Mouse (Mus musculus) liver, embryonic 11.5 days (tissue): Measurements from ENCODE around the gene Lrrn1. TPM values are rescaled to one million over a fixed set of nuclear protein-coding genes. Genes with fewer than 3 reads are reported as not detected.

Source experiments
- ATAC-seq: fragments of 200-750 bp; cut with Nextera tagmentation; replicated peaks from 2 replicates; pipeline ENCODE4 v1.8.0; 2017; ENCODE audit warnings: moderate number of reproducible peaks, mild to moderate bottlenecking, moderate TSS enrichment, moderate library complexity; ENCODE audit not compliant: low FRiP score
- DNase-seq: peaks from one replicate; pipeline ENCODE4 v3.0.0-alpha.2; 2017; ENCODE audit warnings: low spot score
- H3K27ac ChIP-seq: fragments of 300-500 bp; sonication (generic); 2 replicates; pipeline ENCODE4 v1.5.1; 2014; ENCODE audit warnings: mild to moderate bottlenecking, low read depth, low read length, control low read depth
- H3K27me3 ChIP-seq: fragments of 300-500 bp; sonication (generic); replicated peaks from 2 replicates; pipeline ENCODE4 v1.6.1; 2014; ENCODE audit warnings: low read length, mixed read lengths; ENCODE audit not compliant: control insufficient read depth, insufficient read depth
- H3K36me3 ChIP-seq: fragments of 300-500 bp; sonication (generic); 2 replicates; pipeline ENCODE4 v1.6.1; 2014; ENCODE audit warnings: mild to moderate bottlenecking, low read length, moderate library complexity, mixed read lengths; ENCODE audit not compliant: control insufficient read depth, insufficient read depth
- H3K4me1 ChIP-seq: fragments of 300-500 bp; sonication (generic); replicated peaks from 2 replicates; pipeline ENCODE4 v1.6.1; 2014; ENCODE audit warnings: low read length, mixed read lengths; ENCODE audit not compliant: control insufficient read depth, insufficient read depth
- H3K4me2 ChIP-seq: fragments of 300-500 bp; sonication (generic); 2 replicates; pipeline ENCODE4 v1.6.1; 2014; ENCODE audit warnings: mild to moderate bottlenecking, control low read depth, moderate library complexity
- H3K4me3 ChIP-seq: fragments of 300-500 bp; sonication (generic); 2 replicates; pipeline ENCODE4 v1.5.1; 2014; ENCODE audit warnings: low read depth, low read length, control low read depth
- H3K9ac ChIP-seq: fragments of 300-500 bp; sonication (generic); 2 replicates; pipeline ENCODE4 v1.6.1; 2014; ENCODE audit warnings: low read depth, low read length, control low read depth
- H3K9me3 ChIP-seq: fragments of 300-500 bp; sonication (generic); 2 replicates; pipeline ENCODE4 v1.6.1; 2016; ENCODE audit warnings: low read length, inconsistent platforms, mixed read lengths; ENCODE audit not compliant: control insufficient read depth
- WGBS: fragments of 180-500 bp; shearing (Covaris S2); extraction: QIAGEN DNeasy Blood & Tissue Kit; methylation state at CpG from one replicate; pipeline ENCODE4 v1.1.7; 2014; 5-methylcytosine and 5-hydroxymethylcytosine counted together
- polyA plus RNA-seq: library from polyadenylated mRNA; unstranded; fragments of >200 nt; fragmentation: Nextera tagmentation; extraction: Ambion mirVana; gene quantifications from 2 replicates; pipeline ENCODE4 v1.2.1, GENCODE M21; 2014

Lrrn1 gene
- polyA plus RNA-seq, 1 experiment from 2014 or later: 6.0 TPM

DNA sequence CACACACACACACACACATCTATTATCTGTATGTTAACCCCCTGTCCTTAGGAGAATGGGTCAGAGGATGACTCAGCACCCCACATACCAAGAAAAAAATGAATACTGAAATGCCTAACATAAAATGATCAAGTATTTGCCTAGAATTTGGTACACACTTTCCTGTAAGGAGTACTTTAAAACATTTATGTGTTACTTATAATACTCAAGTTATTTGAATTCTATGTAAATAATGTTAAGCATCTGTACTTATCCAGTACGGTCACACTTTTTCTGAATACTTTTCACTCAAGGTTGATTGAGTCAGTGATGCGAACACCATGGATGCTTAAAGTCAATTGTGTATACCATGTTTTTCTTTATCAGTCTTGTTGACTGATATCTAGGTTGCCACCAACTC, 32.7 kb downstream of the Lrrn1 start:
- 88% methylated on average over 2 of the region's 2 CpGs for WGBS
- no peaks in the 10 kb centered on the region for H3K36me3 ChIP-seq
- ATAC-seq: no peak

DNA sequence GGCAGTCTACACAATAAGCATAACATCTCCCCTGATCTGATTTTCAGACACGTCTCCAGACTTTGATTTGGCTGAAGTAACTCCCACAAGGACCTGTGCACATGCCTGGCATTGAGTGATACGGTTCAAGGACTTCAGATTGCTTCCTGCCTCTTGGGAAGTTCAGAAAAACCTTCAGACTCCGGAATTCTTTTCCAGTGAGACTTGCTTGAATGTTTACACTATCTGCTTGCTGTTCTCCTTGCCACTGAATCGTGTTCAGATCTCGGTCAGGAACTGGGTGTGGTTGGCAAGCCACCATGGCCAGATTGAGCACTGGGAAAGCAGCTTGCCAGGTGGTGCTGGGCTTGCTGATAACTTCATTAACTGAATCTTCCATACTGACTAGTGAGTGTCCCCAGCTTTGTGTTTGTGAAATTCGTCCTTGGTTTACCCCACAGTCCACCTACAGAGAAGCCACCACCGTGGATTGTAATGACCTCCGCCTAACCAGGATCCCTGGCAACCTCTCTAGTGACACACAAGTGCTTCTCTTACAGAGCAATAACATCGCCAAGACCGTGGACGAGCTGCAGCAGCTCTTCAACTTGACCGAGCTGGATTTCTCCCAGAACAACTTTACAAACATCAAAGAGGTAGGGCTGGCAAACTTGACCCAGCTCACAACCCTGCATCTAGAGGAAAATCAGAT, 37.5 kb downstream of the Lrrn1 start:
- Histone ChIP-seq H3K27me3 (no peaks in the 10 kb centered on the region), H3K9ac (no peak overlapping the region), H3K9me3 (no peaks in the 10 kb centered on the region), H3K4me3 (no peak overlapping the region), H3K4me1 (no peaks in the 10 kb centered on the region), H3K27ac (no peak overlapping the region), H3K4me2 (no peak overlapping the region), H3K36me3 (no peaks in the 10 kb centered on the region)
- ATAC-seq (no peak), DNase-seq (no peak)
- WGBS: 77% methylated on average over 12 of the region's 12 CpGs

More for the DNA sequence above, 32.7 kb downstream of the Lrrn1 start:
- DNase-seq: no peak
- Histone ChIP-seq H3K4me3 (no peak overlapping the region), H3K9ac (no peak overlapping the region), H3K4me2 (no peak overlapping the region), H3K27ac (no peak overlapping the region), H3K4me1 (no peaks in the 10 kb centered on the region), H3K9me3 (no peaks in the 10 kb centered on the region), H3K27me3 (no peaks in the 10 kb centered on the region)

DNA sequence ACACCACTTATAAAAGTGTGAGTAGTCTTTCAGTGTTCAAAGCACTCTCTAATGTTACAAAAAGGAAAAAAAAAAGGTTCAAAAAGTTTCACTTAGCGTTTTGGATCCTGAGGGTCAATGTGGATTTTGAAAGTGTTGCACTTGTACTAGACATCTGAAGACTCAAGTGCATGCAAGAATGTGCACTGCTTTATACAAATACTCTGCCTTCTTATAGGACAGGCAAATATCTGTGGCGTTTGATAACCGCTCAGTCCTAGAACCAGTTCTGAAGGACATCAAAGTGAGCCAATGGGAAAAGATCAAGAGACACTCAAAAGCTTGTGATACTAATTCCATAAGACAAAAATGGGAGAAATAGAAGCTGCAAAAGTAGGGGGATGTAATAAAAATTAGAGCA, 45.0 kb downstream of the Lrrn1 start:
- H3K4me3 ChIP-seq: no peak overlapping the region
- H3K27ac ChIP-seq: no peak overlapping the region
- H3K4me1 ChIP-seq: no peaks in the 10 kb centered on the region
- 88% methylated on average over 3 of the region's 3 CpGs for WGBS
- H3K4me2 ChIP-seq: no peak overlapping the region
- H3K36me3 ChIP-seq: no peaks in the 10 kb centered on the region
- no peaks in the 10 kb centered on the region for H3K9me3 ChIP-seq
- ATAC-seq (no peak), DNase-seq (no peak)
- H3K27me3 ChIP-seq: no peaks in the 10 kb centered on the region
- no peak overlapping the region for H3K9ac ChIP-seq

DNA sequence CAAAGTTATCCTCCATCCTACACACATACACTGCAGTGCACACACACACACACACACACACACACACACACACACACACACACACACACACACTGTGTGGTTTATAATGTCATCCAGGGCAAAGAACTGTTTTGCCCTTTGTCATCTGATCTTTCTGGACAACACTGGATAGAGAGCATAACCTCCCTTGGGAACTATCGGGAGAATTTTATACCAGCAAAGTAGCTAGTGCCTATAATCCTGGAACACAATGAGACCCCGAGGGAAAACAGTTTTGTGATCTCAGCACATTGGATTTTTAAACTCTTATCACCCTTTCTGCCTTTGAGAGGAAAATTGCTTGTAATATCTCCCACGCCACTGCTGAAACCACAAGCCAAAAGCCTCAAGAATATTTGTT, 45.8 kb downstream of the Lrrn1 start:
- 67% methylated on average over 3 of the region's 3 CpGs for WGBS
- no peaks in the 10 kb centered on the region for H3K9me3 ChIP-seq
- H3K4me1 ChIP-seq: no peaks in the 10 kb centered on the region
- no peak overlapping the region for H3K27ac ChIP-seq
- no peak for ATAC-seq
- no peaks in the 10 kb centered on the region for H3K27me3 ChIP-seq
- no peak overlapping the region for H3K4me3 ChIP-seq
- no peak overlapping the region for H3K9ac ChIP-seq
- no peak for DNase-seq
- H3K4me2 ChIP-seq: no peak overlapping the region
- H3K36me3 ChIP-seq: no peaks in the 10 kb centered on the region

DNA sequence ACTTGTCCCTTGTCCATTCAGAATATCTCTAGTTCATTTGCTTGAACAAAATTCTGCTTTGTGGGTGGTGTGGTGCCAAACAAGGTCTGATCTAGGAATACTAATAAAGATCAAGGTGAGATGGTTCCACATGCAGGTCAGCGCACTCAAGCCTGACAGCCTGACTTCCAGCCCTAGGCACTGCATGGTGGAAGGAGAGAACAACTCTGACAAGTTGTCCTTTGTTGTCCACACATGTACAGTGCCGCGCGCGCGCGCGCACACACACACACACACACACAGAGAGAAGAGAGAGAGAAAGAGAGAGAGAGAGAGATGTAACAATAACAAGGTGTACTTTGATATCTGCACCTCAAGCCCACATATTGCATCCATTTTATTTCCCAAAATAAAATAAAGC, 47.7 kb downstream of the Lrrn1 start:
- no peak overlapping the region for H3K4me3 ChIP-seq
- no peak for ATAC-seq
- H3K27ac ChIP-seq: no peak overlapping the region
- WGBS: 87% methylated on average over 8 of the region's 8 CpGs
- H3K9me3 ChIP-seq: no peaks in the 10 kb centered on the region
- H3K4me1 ChIP-seq: no peaks in the 10 kb centered on the region
- no peaks in the 10 kb centered on the region for H3K36me3 ChIP-seq
- no peaks in the 10 kb centered on the region for H3K27me3 ChIP-seq
- no peak for DNase-seq
- H3K9ac ChIP-seq: no peak overlapping the region
- H3K4me2 ChIP-seq: no peak overlapping the region

DNA sequence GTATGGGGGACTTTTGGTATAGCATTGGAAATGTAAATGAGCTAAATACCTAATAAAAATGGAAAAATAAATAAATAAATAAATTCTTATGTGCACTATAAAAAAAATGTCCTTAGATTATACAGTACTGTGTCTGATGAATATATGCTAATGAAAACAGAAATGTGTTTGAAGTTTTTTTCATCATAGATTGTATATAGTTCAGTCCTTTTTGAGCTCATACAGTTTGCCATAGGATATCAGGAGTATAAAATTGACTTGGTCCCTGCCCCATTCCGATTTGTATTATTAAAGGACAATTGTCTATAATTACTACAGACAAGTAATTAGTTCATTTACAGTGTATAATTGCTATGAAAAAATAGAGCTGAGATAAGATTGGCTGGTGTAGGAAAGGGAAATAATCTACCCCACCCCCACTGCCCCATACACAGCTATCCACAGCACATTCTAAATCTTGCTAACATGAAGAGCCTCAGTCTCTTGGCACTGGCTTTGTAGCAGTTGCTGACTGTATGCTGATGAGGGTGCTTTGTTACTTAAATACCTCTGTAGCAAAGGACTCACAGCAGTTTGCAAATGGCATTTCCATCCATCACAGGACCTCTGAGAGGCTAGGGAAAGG, 54.3 kb downstream of the Lrrn1 start:
- ATAC-seq: no peak
- no peaks in the 10 kb centered on the region for H3K9me3 ChIP-seq
- WGBS: 86% methylated on average over 1 of the region's 1 CpGs

DNA sequence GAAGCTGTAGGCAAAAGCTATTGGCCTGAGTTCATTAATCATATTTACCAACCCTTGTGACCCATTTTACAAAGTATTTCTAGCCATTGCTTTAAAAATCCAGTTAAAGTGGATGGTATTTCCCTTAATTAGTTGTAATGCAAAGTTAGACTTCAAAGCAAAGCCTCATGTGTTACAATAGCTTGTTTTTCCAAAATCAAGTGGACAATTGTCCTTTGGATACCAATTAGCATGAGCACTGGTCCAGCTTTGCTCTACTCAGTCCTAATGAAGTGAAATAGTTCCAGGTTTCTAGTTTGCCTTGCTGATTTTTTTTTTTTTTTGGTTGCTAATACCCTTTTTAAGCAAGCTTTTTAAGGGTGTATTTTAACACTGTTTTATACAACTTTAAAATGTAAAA, 75.6 kb downstream of the Lrrn1 start:
- ATAC-seq (no peak), DNase-seq (no peak)
- H3K4me3 ChIP-seq: no peak overlapping the region
- H3K27me3 ChIP-seq: no peaks in the 10 kb centered on the region
- no peak overlapping the region for H3K27ac ChIP-seq
- no peaks in the 10 kb centered on the region for H3K4me1 ChIP-seq
- H3K9me3 ChIP-seq: no peaks in the 10 kb centered on the region
- no peak overlapping the region for H3K9ac ChIP-seq
- H3K36me3 ChIP-seq: no peaks in the 10 kb centered on the region
- H3K4me2 ChIP-seq: no peak overlapping the region

More for the DNA sequence above, 54.3 kb downstream of the Lrrn1 start:
- Histone ChIP-seq H3K4me2 (no peak overlapping the region), H3K4me1 (no peaks in the 10 kb centered on the region), H3K4me3 (no peak overlapping the region), H3K27ac (no peak overlapping the region), H3K36me3 (no peaks in the 10 kb centered on the region), H3K9ac (no peak overlapping the region), H3K27me3 (no peaks in the 10 kb centered on the region)
- no peak for DNase-seq

DNA sequence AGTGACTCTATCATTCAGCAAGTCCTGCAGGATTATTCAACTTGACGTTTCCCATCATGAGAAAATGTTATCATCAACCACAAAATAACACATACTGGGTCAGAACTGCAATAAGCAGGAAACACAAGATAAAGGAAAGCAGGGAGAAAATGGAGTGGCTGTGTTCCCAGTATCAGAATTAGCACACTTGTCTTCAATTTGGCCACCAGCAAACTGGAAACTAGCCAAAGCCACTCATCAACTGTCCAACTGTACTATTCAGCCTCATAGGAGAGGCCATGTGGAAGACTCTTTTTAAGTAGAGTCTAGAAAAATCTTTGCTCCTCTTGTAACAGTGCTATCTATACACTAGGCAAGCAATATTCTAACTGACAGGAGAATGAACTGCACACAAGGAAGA, 84.7 kb downstream of the Lrrn1 start:
- Histone ChIP-seq H3K9ac (no peak overlapping the region), H3K4me2 (no peak overlapping the region), H3K4me3 (no peak overlapping the region), H3K9me3 (no peaks in the 10 kb centered on the region), H3K27ac (no peak overlapping the region), H3K4me1 (no peaks in the 10 kb centered on the region), H3K36me3 (no peaks in the 10 kb centered on the region), H3K27me3 (no peaks in the 10 kb centered on the region)
- WGBS: 36% methylated on average over 1 of the region's 1 CpGs
- ATAC-seq (no peak), DNase-seq (no peak)
